Mouse (Mus musculus) MEL (cell line): ENCODE measurements at regions not wholly inside any gene's neighbourhood (a gene's known extent, or its start where the extent isn't known, plus 50 kb on each side); places are given as distances from the start of the nearest gene placed in this dataset.

Experiments
- DNase-seq: peaks from one replicate; pipeline ENCODE4 v3.0.0; 2011; ENCODE audit warnings: low read depth, low spot score
- H3K27ac ChIP-seq: 2 replicates; pipeline ENCODE4 v1.5.1; 2012; ENCODE audit warnings: low read depth, mild to moderate bottlenecking, control low read depth, low read length, moderate library complexity; ENCODE audit not compliant: control insufficient read depth
- H3K27me3 ChIP-seq, 2 experiments: fragments of 150-350 bp in 1 of 2; sonication (generic) in 1 of 2; 2 replicates each; pipeline ENCODE4 v1.6.1; 2012; ENCODE audit warnings: low read length in 2 of 2, mild to moderate bottlenecking in 2 of 2, improper control_type of control experiment in 1 of 2, moderate library complexity in 1 of 2; ENCODE audit not compliant: insufficient read depth in 2 of 2, control insufficient read depth in 1 of 2
- H3K36me3 ChIP-seq, 2 experiments: 2 replicates each; pipeline ENCODE4 v1.6.1; 2012 to 2014; ENCODE audit warnings: low read length in 2 of 2, improper control_type of control experiment in 1 of 2, inconsistent platforms in 1 of 2, mild to moderate bottlenecking in 1 of 2; ENCODE audit not compliant: insufficient read depth in 2 of 2, control insufficient read depth in 1 of 2
- H3K4me1 ChIP-seq, 2 experiments: fragments of 150-350 bp in 1 of 2; sonication (generic) in 1 of 2; 2 replicates each; pipeline ENCODE4 v1.6.1; 2012; ENCODE audit warnings: low read length in 2 of 2, improper control_type of control experiment in 1 of 2, mild to moderate bottlenecking in 1 of 2; ENCODE audit not compliant: insufficient read depth in 2 of 2, control insufficient read depth in 1 of 2
- H3K4me3 ChIP-seq, 2 experiments: fragments of 150-350 bp in 1 of 2; sonication (generic) in 1 of 2; 2 replicates each; pipeline ENCODE4 v1.5.1; 2012; ENCODE audit warnings: low read depth in 2 of 2, low read length in 2 of 2, mild to moderate bottlenecking in 2 of 2, moderate library complexity in 2 of 2, control low read depth in 1 of 2, improper control_type of control experiment in 1 of 2; ENCODE audit not compliant: control insufficient read depth in 1 of 2, insufficient read depth in 1 of 2
- H3K79me2 ChIP-seq: 2 replicates; pipeline ENCODE4 v1.6.1; 2012; ENCODE audit warnings: mild to moderate bottlenecking, low read length, moderate library complexity; ENCODE audit not compliant: control insufficient read depth, poor library complexity, insufficient read depth
- H3K9ac ChIP-seq: 2 replicates; pipeline ENCODE4 v1.6.1; 2012; ENCODE audit warnings: low read depth, mild to moderate bottlenecking, control low read depth, low read length, moderate library complexity; ENCODE audit not compliant: control insufficient read depth, poor library complexity, severe bottlenecking
- H3K9me3 ChIP-seq: fragments of 150-350 bp; sonication (generic); replicated peaks from 2 replicates; pipeline ENCODE4 v1.6.1; 2012; ENCODE audit warnings: mild to moderate bottlenecking, low read length, improper control_type of control experiment, moderate library complexity; ENCODE audit not compliant: insufficient read depth
- BHLHE40 ChIP-seq: IDR thresholded peaks from 2 replicates; pipeline ENCODE4 v1.6.1; 2012; ENCODE audit warnings: low read depth, mild to moderate bottlenecking, inconsistent platforms, low read length, improper control_type of control experiment, borderline replicate concordance
- CHD1 ChIP-seq: IDR thresholded peaks from 2 replicates; pipeline ENCODE4 v1.6.1; 2012; ENCODE audit warnings: low read depth, mild to moderate bottlenecking, inconsistent platforms, low read length, improper control_type of control experiment
- CHD2 ChIP-seq: IDR thresholded peaks from 2 replicates; pipeline ENCODE4 v1.6.1; 2011; ENCODE audit warnings: low read length, improper control_type of control experiment
- CTCF ChIP-seq, 3 experiments: IDR thresholded peaks in 2 of 3; conservative IDR thresholded peaks in 1 of 3; 2 replicates each; pipeline ENCODE4 v1.5.1; 2011 to 2012; ENCODE audit warnings: low read length in 3 of 3, low read depth in 2 of 3, mild to moderate bottlenecking in 2 of 3, improper control_type of control experiment in 1 of 3, inconsistent platforms in 1 of 3, mixed read lengths in 1 of 3, moderate library complexity in 1 of 3; ENCODE audit not compliant: control insufficient read depth in 1 of 3, insufficient read depth in 1 of 3, poor library complexity in 1 of 3, severe bottlenecking in 1 of 3
- EP300 ChIP-seq, 2 experiments: IDR thresholded peaks; 2 replicates each; pipeline ENCODE4 v1.6.1; 2011; ENCODE audit warnings: improper control_type of control experiment in 2 of 2, low read length in 2 of 2, low read depth in 1 of 2, mild to moderate bottlenecking in 1 of 2
- GATA1 ChIP-seq: IDR thresholded peaks from 2 replicates; pipeline ENCODE4 v1.6.1; 2011; ENCODE audit warnings: low read depth, low read length, improper control_type of control experiment
- KAT2A ChIP-seq: conservative IDR thresholded peaks from 2 replicates; pipeline ENCODE4 v1.6.1; 2012; ENCODE audit warnings: low read depth, low read length, improper control_type of control experiment, inconsistent platforms
- MAZ ChIP-seq: IDR thresholded peaks from 2 replicates; pipeline ENCODE4 v1.6.1; 2012; ENCODE audit warnings: low read depth, mild to moderate bottlenecking, inconsistent platforms, low read length, improper control_type of control experiment
- MEF2A ChIP-seq: IDR thresholded peaks from 2 replicates; pipeline ENCODE4 v1.6.1; 2014; ENCODE audit warnings: low read depth, mild to moderate bottlenecking, inconsistent platforms, low read length, improper control_type of control experiment; ENCODE audit not compliant: poor library complexity, insufficient replicate concordance, severe bottlenecking; ENCODE audit errors: extremely low read depth
- MYB ChIP-seq: IDR thresholded peaks from 2 replicates; pipeline ENCODE4 v1.6.1; 2011; ENCODE audit warnings: mild to moderate bottlenecking, low read depth, low read length, improper control_type of control experiment
- NELFE ChIP-seq: IDR thresholded peaks from 2 replicates; pipeline ENCODE4 v1.6.1; 2011; ENCODE audit warnings: low read depth, low read length, improper control_type of control experiment
- NRF1 ChIP-seq: IDR thresholded peaks from 2 replicates; pipeline ENCODE4 v1.6.1; 2014; ENCODE audit warnings: low read depth, mild to moderate bottlenecking, inconsistent platforms, low read length, improper control_type of control experiment, moderate library complexity; ENCODE audit not compliant: poor library complexity, insufficient read depth, severe bottlenecking
- POLR2A ChIP-seq, 2 experiments: IDR thresholded peaks; 2 replicates each; pipeline ENCODE4 v1.6.1; 2011 to 2012; ENCODE audit warnings: low read length in 2 of 2, mild to moderate bottlenecking in 2 of 2, control low read depth in 1 of 2, improper control_type of control experiment in 1 of 2, low read depth in 1 of 2, moderate library complexity in 1 of 2; ENCODE audit not compliant: control insufficient read depth in 1 of 2, insufficient read depth in 1 of 2, poor library complexity in 1 of 2
- RAD21 ChIP-seq: IDR thresholded peaks from 2 replicates; pipeline ENCODE4 v1.6.1; 2011; ENCODE audit warnings: mild to moderate bottlenecking, low read depth, low read length, improper control_type of control experiment
- SIN3A ChIP-seq: IDR thresholded peaks from 2 replicates; pipeline ENCODE4 v1.6.1; 2012; ENCODE audit warnings: low read length, improper control_type of control experiment, inconsistent platforms
- TAL1 ChIP-seq: IDR thresholded peaks from 2 replicates; pipeline ENCODE4 v1.6.1; 2012; ENCODE audit warnings: mild to moderate bottlenecking, inconsistent platforms, low read length, moderate library complexity, mixed read lengths
- TBP ChIP-seq: IDR thresholded peaks from 2 replicates; pipeline ENCODE4 v1.8.0; 2011; ENCODE audit warnings: low read depth, low read length, improper control_type of control experiment
- UBTF ChIP-seq: IDR thresholded peaks from 2 replicates; pipeline ENCODE4 v1.6.1; 2012; ENCODE audit warnings: low read depth, mild to moderate bottlenecking, inconsistent platforms, low read length, improper control_type of control experiment, moderate library complexity, borderline replicate concordance; ENCODE audit not compliant: insufficient read depth
- USF2 ChIP-seq, 2 experiments: IDR thresholded peaks; 2 replicates each; pipeline ENCODE4 v1.6.1; 2011 to 2012; ENCODE audit warnings: improper control_type of control experiment in 2 of 2, low read length in 2 of 2, borderline replicate concordance in 1 of 2, inconsistent platforms in 1 of 2, low read depth in 1 of 2, mild to moderate bottlenecking in 1 of 2; ENCODE audit not compliant: insufficient read depth in 1 of 2
- ZC3H11A ChIP-seq: IDR thresholded peaks from 2 replicates; pipeline ENCODE4 v1.6.1; 2012; ENCODE audit warnings: low read depth, mild to moderate bottlenecking, inconsistent platforms, low read length, improper control_type of control experiment
- ZKSCAN1 ChIP-seq: IDR thresholded peaks from 2 replicates; pipeline ENCODE4 v1.6.1; 2012; ENCODE audit warnings: low read depth, mild to moderate bottlenecking, inconsistent platforms, low read length, improper control_type of control experiment, moderate library complexity

GRCm38 (mm10) chr11:24251516-24251915 lies 173.7 kb downstream of the Bcl11a start:
- Histone ChIP-seq H3K27ac (no peak overlapping the region), H3K4me1 (no peaks in the 10 kb centered on the region), H3K9ac (no peak overlapping the region), H3K27me3 (no peaks in the 10 kb centered on the region; a peak in 1 of 4 replicates), H3K4me3 (no peak overlapping the region), H3K79me2 (no peaks in the 10 kb centered on the region), H3K9me3 (no peaks in the 10 kb centered on the region), H3K36me3 (no peaks in the 10 kb centered on the region)
- no peak for DNase-seq
- no peak for TF ChIP-seq POLR2A (IDR thresholded peaks at IDR 0.05; ENCODE audit: control insufficient read depth in 1 of 2, insufficient read depth in 1 of 2, low read depth in 1 of 2, low read length in 2 of 2, poor library complexity in 1 of 2)
- TF ChIP-seq EP300 (IDR thresholded peaks at IDR 0.05; ENCODE audit: low read depth in 1 of 2, low read length in 2 of 2), result no peak
- no peak for TF ChIP-seq MYB
- TF ChIP-seq CHD1, result no peak
- TF ChIP-seq CTCF (IDR thresholded peaks at IDR 0.05 in 2 of 3, conservative IDR thresholded peaks at IDR 0.05 in 1 of 3; ENCODE audit: control insufficient read depth in 1 of 3, insufficient read depth in 1 of 3, low read depth in 2 of 3, low read length in 3 of 3, poor library complexity in 1 of 3, severe bottlenecking in 1 of 3), result no peak
- no peak for TF ChIP-seq ZKSCAN1
- no peak for TF ChIP-seq SIN3A

DNA sequence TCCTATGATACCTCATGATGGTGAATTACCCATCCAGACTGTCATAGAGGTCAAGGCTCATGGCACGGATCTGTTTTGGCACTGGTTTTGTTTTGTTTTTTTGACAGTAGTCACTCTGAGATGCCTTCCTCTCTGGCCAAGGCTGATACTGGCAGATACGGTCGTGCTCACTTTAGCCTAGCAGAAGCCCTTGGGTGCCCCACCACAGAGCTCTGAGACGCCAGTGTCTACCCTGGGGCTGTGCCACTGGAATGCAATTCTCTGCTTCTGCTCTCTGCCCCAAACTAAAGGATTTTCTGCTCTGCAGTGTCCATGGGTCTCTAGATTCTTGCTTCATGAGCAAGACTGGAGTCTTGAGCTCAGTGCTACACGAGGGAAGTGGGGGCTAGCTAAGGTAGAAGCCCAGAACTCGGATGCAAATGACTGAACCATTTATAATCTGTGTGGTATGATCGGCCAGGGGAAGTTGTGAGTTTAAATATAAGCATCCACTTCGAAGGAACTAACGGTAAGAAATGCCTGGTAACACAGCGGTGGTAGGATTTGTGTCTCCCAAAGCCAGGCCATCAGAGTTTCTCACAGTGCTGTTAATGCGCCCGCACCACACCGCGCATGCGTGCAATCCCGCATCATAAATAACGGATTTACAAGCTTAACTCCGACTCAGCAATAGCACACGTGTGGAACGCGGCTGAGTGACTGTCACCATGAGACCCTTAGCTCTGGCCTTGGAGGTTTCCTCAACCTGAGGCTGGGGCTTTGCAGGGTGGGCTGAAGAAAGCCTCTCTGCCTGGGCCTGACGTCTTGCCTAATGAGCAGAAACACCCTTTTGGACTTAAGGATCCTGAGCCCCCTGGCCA lies 177.6 kb downstream of the Bcl11a start:
- Histone ChIP-seq H3K4me1 (no peaks in the 10 kb centered on the region), H3K4me3 (no peak overlapping the region), H3K9me3 (no peaks in the 10 kb centered on the region), H3K79me2 (no peaks in the 10 kb centered on the region), H3K9ac (no peak overlapping the region), H3K27ac (no peak overlapping the region), H3K27me3 (peaks cover 5 to 8% of the 10 kb centered on the region in 2 experiments; a peak in 3 of 4 replicates), H3K36me3 (no peaks in the 10 kb centered on the region)
- TF ChIP-seq MAZ, result no peak
- no peak for TF ChIP-seq RAD21
- no peak for TF ChIP-seq TBP
- no peak for TF ChIP-seq CHD2
- no peak for TF ChIP-seq UBTF
- TF ChIP-seq NRF1, result no peak
- TF ChIP-seq NELFE, result no peak
- no peak for TF ChIP-seq CHD1
- no peak for TF ChIP-seq KAT2A
- TF ChIP-seq MEF2A, result no peak
- TF ChIP-seq GATA1, result no peak
- no peak for TF ChIP-seq ZC3H11A
- TF ChIP-seq USF2 (IDR thresholded peaks at IDR 0.05; ENCODE audit: borderline replicate concordance in 1 of 2, insufficient read depth in 1 of 2, low read depth in 1 of 2, low read length in 2 of 2), result no peak
- TF ChIP-seq BHLHE40, result no peak
- TF ChIP-seq POLR2A (IDR thresholded peaks at IDR 0.05; ENCODE audit: control insufficient read depth in 1 of 2, insufficient read depth in 1 of 2, low read depth in 1 of 2, low read length in 2 of 2, poor library complexity in 1 of 2), result no peak
- TF ChIP-seq TAL1, result no peak
- TF ChIP-seq ZKSCAN1, result no peak
- no peak for TF ChIP-seq SIN3A
- no peak for DNase-seq
